Mouse (Mus musculus): ENCODE data around the gene Macrod1. TPM values are rescaled to one million over a fixed set of nuclear protein-coding genes. Genes with fewer than 3 reads are reported as not detected.
A peak's percentile ranks its signal among the peaks of the same experiment; 100 is the strongest.
"Not testable (repeated sequence)": the region's sequence is repeated elsewhere in the genome, so short reads cannot be mapped to it uniquely, and the experiment has no call there.

Macrod1 gene
- polyA plus RNA-seq, 1 experiment from 2014 or later: 3.3 TPM

- no peaks in the 10 kb centered on the region for H3K9me3 ChIP-seq
- H3K36me3 ChIP-seq: no peaks in the 10 kb centered on the region
- H3K9ac ChIP-seq (replicated peaks): 0 out of 2 replicates have a peak overlapping the region, but pooled peaks have one; percentile 15
- H3K4me2 ChIP-seq (replicated peaks): peak overlapping the region; percentile 38
- peaks cover 86% of the 10 kb centered on the region for H3K4me1 ChIP-seq
- peaks cover 74% of the 10 kb centered on the region for H3K27me3 ChIP-seq
- 3% methylated on average over 4 of the region's 4 CpGs for WGBS
- no peak overlapping the region for H3K4me3 ChIP-seq
- ATAC-seq (ENCODE audit: low FRiP score, low read depth): no peak
- peak overlapping the region; percentile 82 for H3K27ac ChIP-seq (replicated peaks)
These were observed 14.2 kb downstream of the Macrod1 start for GRCm38 (mm10) chr19:7070775-7071174.

- Histone ChIP-seq H3K4me1 (peaks cover 74% of the 10 kb centered on the region), H3K4me2 (replicated peaks) (no peak overlapping the region), H3K36me3 (no peaks in the 10 kb centered on the region), H3K9ac (replicated peaks) (no peak overlapping the region), H3K4me3 (no peak overlapping the region), H3K27ac (replicated peaks) (no peak overlapping the region), H3K27me3 (peaks cover 72% of the 10 kb centered on the region), H3K9me3 (no peaks in the 10 kb centered on the region)
- ATAC-seq (ENCODE audit: low FRiP score, low read depth): no peak
- WGBS: 55% methylated on average over 6 of the region's 6 CpGs
These were observed 15.6 kb downstream of the Macrod1 start for GRCm38 (mm10) chr19:7072221-7072620.

- Histone ChIP-seq H3K4me1 (peaks cover 63% of the 10 kb centered on the region), H3K36me3 (no peaks in the 10 kb centered on the region), H3K9ac (replicated peaks) (0 out of 2 replicates have a peak overlapping the region, but pooled peaks have one; percentile 5), H3K27me3 (peaks cover 76% of the 10 kb centered on the region), H3K4me2 (replicated peaks) (no peak overlapping the region), H3K4me3 (no peak overlapping the region), H3K27ac (replicated peaks) (no peak overlapping the region), H3K9me3 (no peaks in the 10 kb centered on the region)
- ATAC-seq (ENCODE audit: low FRiP score, low read depth): no peak
- WGBS: 26% methylated on average over 12 of the region's 12 CpGs
These were observed 17.6 kb downstream of the Macrod1 start for GRCm38 (mm10) chr19:7073997-7074781.

GRCm38 (mm10) chr19:7075336-7075735 lies 18.7 kb downstream of the Macrod1 start:
- not testable (repeated sequence) for H3K36me3 ChIP-seq; H3K4me2 ChIP-seq (replicated peaks); ATAC-seq (ENCODE audit: low FRiP score, low read depth); H3K9me3 ChIP-seq; H3K27ac ChIP-seq (replicated peaks); H3K4me3 ChIP-seq; H3K9ac ChIP-seq (replicated peaks)
- peaks cover 87% of the 10 kb centered on the region for H3K27me3 ChIP-seq
- 84% methylated on average over 11 of the region's 11 CpGs for WGBS
- peaks cover 60% of the 10 kb centered on the region for H3K4me1 ChIP-seq

- peaks cover 93% of the 10 kb centered on the region for H3K27me3 ChIP-seq
- WGBS: 47% methylated on average over 9 of the region's 9 CpGs
- no peak for ATAC-seq (ENCODE audit: low FRiP score, low read depth)
These were observed 21.1 kb downstream of the Macrod1 start for GRCm38 (mm10) chr19:7077666-7078065.

GRCm38 (mm10) chr19:7078271-7078670 lies 21.7 kb downstream of the Macrod1 start:
- Histone ChIP-seq H3K36me3 (no peaks in the 10 kb centered on the region), H3K27ac (replicated peaks) (no peak overlapping the region), H3K9ac (replicated peaks) (no peak overlapping the region), H3K4me1 (peaks cover 38% of the 10 kb centered on the region), H3K4me2 (replicated peaks) (no peak overlapping the region), H3K27me3 (peaks cover 90% of the 10 kb centered on the region), H3K9me3 (no peaks in the 10 kb centered on the region), H3K4me3 (no peak overlapping the region)
- no peak for ATAC-seq (ENCODE audit: low FRiP score, low read depth)
- WGBS: 84% methylated on average over 7 of the region's 7 CpGs

More at GRCm38 (mm10) chr19:7077666-7078065, 21.1 kb downstream of the Macrod1 start:
- Histone ChIP-seq H3K36me3 (no peaks in the 10 kb centered on the region), H3K27ac (replicated peaks) (no peak overlapping the region), H3K9ac (replicated peaks) (no peak overlapping the region), H3K4me3 (no peak overlapping the region), H3K9me3 (no peaks in the 10 kb centered on the region), H3K4me2 (replicated peaks) (no peak overlapping the region), H3K4me1 (peaks cover 38% of the 10 kb centered on the region)

- no peak overlapping the region for H3K9ac ChIP-seq (replicated peaks)
- peaks cover 82% of the 10 kb centered on the region for H3K27me3 ChIP-seq
- no peak overlapping the region for H3K4me2 ChIP-seq (replicated peaks)
- no peaks in the 10 kb centered on the region for H3K36me3 ChIP-seq
- WGBS: 82% methylated on average over 7 of the region's 7 CpGs
- H3K4me1 ChIP-seq: peaks cover 46% of the 10 kb centered on the region
- H3K9me3 ChIP-seq: no peaks in the 10 kb centered on the region
- H3K4me3 ChIP-seq: no peak overlapping the region
- ATAC-seq (ENCODE audit: low FRiP score, low read depth): no peak
- H3K27ac ChIP-seq (replicated peaks): no peak overlapping the region
These were observed 25.1 kb downstream of the Macrod1 start for GRCm38 (mm10) chr19:7081516-7082266.

GRCm38 (mm10) chr19:7083035-7083794 lies 26.6 kb downstream of the Macrod1 start:
- Histone ChIP-seq H3K4me2 (replicated peaks) (peak overlapping the region; percentile 7; the same call in 1 of the 2 replicates), H3K27ac (replicated peaks) (peak overlapping the region; percentile 75)
- WGBS: 16% methylated on average over 14 of the region's 14 CpGs

GRCm38 (mm10) chr19:7084734-7085133 lies 28.1 kb downstream of the Macrod1 start:
- H3K27me3 ChIP-seq: peaks cover 87% of the 10 kb centered on the region
- peak overlapping the region; percentile 39; the same call in 1 of the 2 replicates for H3K27ac ChIP-seq (replicated peaks)
- H3K4me2 ChIP-seq (replicated peaks): no peak overlapping the region
- no peak overlapping the region for H3K9ac ChIP-seq (replicated peaks)
- H3K9me3 ChIP-seq: no peaks in the 10 kb centered on the region
- H3K4me3 ChIP-seq: no peak overlapping the region
- WGBS: 55% methylated on average over 15 of the region's 15 CpGs
- peaks cover 55% of the 10 kb centered on the region for H3K4me1 ChIP-seq
- H3K36me3 ChIP-seq: no peaks in the 10 kb centered on the region
- no peak for ATAC-seq (ENCODE audit: low FRiP score, low read depth)

More at GRCm38 (mm10) chr19:7083035-7083794, 26.6 kb downstream of the Macrod1 start:
- Histone ChIP-seq H3K27me3 (peaks cover 88% of the 10 kb centered on the region), H3K9ac (replicated peaks) (no peak overlapping the region), H3K4me1 (peaks cover 50% of the 10 kb centered on the region), H3K4me3 (no peak overlapping the region), H3K36me3 (no peaks in the 10 kb centered on the region), H3K9me3 (no peaks in the 10 kb centered on the region)
- ATAC-seq (ENCODE audit: low FRiP score, low read depth): peak; percentile 70

GRCm38 (mm10) chr19:7088558-7088957 lies 31.9 kb downstream of the Macrod1 start:
- Histone ChIP-seq H3K36me3 (no peaks in the 10 kb centered on the region), H3K4me2 (replicated peaks) (no peak overlapping the region), H3K4me1 (peaks cover 80% of the 10 kb centered on the region), H3K27ac (replicated peaks) (no peak overlapping the region), H3K4me3 (no peak overlapping the region), H3K9me3 (no peaks in the 10 kb centered on the region), H3K27me3 (peaks cover 84% of the 10 kb centered on the region), H3K9ac (replicated peaks) (no peak overlapping the region)
- 8% methylated on average over 9 of the region's 9 CpGs for WGBS
- ATAC-seq (ENCODE audit: low FRiP score, low read depth): no peak

- Histone ChIP-seq H3K4me2 (replicated peaks) (no peak overlapping the region; the same call in 1 of the 2 replicates), H3K4me1 (peaks cover 79% of the 10 kb centered on the region), H3K9ac (replicated peaks) (no peak overlapping the region), H3K9me3 (no peaks in the 10 kb centered on the region), H3K27me3 (peaks cover 85% of the 10 kb centered on the region), H3K36me3 (no peaks in the 10 kb centered on the region), H3K4me3 (no peak overlapping the region), H3K27ac (replicated peaks) (no peak overlapping the region)
- 72% methylated on average over 5 of the region's 5 CpGs for WGBS
- ATAC-seq (ENCODE audit: low FRiP score, low read depth): no peak
These were observed 32.4 kb downstream of the Macrod1 start for GRCm38 (mm10) chr19:7089050-7089449.
